Mouse (Mus musculus) thymus, postnatal 10 days (tissue): ENCODE measurements at regions not wholly inside any gene's neighbourhood (a gene's known extent, or its start where the extent isn't known, plus 50 kb on each side); places are given as distances from the start of the nearest gene placed in this dataset.
"Not testable (repeated sequence)": the region's sequence is repeated elsewhere in the genome, so short reads cannot be mapped to it uniquely, and the experiment has no call there.

Source experiments
- DNase-seq, 2 experiments: peaks; one replicate each; pipeline ENCODE4 v3.0.0; 2021; ENCODE audit warnings: low spot score in 2 of 2

- DNase-seq: not testable (repeated sequence)
Observed at GRCm38 (mm10) chr6:47679946-47680345, 84.8 kb upstream of the Ezh2 start.

GRCm38 (mm10) chr6:47672741-47673140 lies 77.6 kb upstream of the Ezh2 start:
- peak; percentile 51 to 61 for DNase-seq

DNA sequence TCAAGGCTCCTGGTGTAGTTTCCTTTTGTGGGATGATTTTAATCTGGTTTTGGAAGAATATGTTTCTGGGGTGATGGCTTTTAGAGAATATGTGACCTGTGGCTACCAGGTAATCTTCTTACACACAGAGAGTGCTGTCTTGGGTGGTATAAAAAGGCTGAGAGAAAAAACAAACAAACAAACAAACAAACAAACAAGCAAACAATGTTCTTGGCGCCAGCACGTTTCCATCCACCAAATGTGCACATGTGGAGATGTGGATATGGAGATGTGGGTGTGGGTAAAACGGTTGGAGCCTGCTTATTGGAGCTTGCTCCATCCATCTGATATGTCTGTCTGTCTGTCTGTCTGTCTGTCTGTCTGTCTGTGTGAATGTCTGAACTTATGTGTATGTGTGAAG lies 57.7 kb upstream of the Ezh2 start:
- not testable (repeated sequence) for DNase-seq

DNA sequence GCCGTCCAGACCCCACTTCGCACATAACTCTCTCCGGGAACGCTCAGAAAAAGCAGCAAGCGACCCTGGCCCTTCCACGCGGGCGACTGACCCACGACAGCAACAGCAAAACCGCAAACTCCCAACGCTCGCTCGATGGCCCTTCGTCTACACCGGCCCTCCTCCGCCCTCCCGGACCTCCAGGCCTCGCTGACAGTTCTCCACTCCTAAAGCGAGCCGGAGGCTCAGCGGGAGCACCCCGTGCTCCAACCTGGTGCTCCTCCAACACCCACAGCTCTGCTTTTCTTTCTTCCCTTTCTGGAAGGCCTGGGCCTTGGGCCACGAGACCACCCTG lies 56.2 kb upstream of the Ezh2 start:
- not testable (repeated sequence) for DNase-seq

DNA sequence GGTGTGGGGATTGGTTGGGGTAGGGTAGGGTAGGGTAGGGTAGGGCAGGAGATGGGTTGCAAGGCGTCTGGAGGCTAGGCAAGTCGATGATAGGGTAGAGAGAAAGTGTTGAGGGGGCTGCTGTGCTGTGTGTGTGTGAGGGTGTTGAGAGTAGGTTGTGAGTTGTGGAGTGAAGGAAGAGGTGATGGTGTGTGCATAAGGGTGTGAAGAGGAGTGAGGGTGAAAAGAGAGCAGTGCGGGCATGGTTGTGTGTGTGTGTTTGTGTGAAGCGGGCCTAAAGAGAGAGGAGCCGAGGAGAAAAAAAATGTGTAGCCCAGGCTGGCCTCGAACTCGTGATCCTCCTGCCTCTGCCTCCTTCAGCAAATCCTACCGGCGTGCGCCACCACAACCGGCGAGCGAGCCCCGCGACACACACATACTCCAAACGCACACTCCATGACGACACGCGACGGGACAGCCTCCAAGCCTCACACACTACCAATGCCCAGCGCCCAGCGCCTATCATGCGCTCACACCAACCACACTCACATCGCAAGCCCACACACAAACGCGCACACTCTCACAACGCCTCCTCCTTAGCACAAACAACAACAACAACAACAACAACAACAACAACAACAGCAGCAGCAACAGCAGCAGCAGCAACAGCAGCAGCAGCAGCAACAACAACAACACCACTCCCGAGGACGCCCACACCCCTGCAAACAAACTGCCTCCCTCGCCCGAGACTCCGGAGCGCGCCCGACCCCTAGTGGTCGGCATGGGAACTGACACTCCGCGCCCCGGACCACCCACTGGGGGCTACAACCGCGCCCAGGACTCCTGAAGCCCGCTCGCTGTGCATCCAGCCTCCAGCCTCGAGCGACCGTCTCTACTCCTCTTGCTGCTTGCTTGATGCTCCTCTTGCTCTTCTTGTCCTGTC lies 55.6 kb upstream of the Ezh2 start:
- peak; percentile 91 to 99 for DNase-seq

DNA sequence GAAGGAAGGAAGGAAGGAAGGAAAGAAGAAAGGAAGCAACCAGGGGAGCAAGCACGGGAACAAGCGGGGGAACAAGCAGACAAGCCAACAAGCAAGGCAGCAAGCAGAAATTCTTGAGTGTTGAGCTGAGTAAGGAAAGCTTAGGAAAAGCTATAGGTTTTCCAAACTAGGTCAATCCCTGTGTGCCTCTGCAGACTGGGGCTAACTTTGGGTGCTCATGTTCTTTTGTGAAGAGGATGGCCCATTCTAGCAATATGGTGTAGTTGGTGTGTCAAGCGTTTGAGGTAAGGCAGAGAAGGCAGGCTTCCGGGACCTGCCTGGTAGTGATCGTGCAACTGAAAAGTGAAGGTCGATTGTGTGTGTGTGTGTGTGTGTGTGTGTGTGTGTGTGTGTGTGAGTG lies 54.8 kb upstream of the Ezh2 start:
- peak in 1 of 2 experiments; percentile 14 for DNase-seq

DNA sequence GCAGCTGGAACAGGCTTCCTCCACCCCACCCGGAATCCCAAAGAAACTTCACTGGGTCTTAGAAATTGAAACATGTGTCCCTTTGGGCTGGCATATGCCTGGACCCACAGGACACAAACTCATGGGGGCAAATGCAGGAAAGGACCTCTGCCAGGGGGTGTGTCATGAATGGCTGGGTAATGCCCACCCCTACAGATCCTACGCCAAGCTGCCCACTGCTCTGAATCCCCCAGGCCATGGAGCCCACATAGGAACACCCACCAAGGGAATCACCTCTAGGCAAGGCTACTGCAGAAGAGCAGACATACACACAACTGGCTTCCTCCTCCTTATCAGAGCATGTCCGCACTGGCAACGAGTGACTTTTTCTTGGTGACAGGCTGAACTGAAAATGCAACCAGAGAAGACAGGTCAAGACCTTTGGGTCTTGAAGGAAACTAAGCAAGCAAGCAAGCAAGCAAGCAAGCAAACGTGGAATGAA lies 54.4 kb upstream of the Ezh2 start:
- peak; percentile 11 to 20 for DNase-seq

DNA sequence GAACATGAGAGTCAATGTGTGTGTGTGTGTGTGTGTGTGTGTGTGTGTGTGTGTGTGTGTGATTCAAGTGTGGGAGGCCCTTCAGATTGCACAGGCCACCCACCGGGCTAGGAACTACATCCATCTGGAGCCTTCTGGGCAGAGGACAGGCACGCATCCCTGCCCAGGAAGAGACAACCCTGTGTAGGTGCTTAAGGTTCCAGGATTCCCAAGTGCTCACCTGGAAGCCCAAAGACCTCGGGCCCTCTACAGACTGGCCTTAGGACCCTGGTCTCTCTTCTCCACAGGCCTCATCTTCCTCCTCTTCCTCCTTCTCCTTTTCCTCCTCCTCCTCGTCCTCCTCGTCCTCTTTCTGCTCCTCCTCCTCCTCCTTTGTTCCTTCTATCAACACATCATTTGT lies 53.8 kb upstream of the Ezh2 start:
- DNase-seq: peak in 1 of 2 experiments; percentile 10

- no peak for DNase-seq
Observed at GRCm38 (mm10) chr6:47648316-47648715, 53.2 kb upstream of the Ezh2 start.

- peak in 1 of 2 experiments; percentile 15 for DNase-seq
Observed at GRCm38 (mm10) chr6:47647876-47648275, 52.7 kb upstream of the Ezh2 start.

DNA sequence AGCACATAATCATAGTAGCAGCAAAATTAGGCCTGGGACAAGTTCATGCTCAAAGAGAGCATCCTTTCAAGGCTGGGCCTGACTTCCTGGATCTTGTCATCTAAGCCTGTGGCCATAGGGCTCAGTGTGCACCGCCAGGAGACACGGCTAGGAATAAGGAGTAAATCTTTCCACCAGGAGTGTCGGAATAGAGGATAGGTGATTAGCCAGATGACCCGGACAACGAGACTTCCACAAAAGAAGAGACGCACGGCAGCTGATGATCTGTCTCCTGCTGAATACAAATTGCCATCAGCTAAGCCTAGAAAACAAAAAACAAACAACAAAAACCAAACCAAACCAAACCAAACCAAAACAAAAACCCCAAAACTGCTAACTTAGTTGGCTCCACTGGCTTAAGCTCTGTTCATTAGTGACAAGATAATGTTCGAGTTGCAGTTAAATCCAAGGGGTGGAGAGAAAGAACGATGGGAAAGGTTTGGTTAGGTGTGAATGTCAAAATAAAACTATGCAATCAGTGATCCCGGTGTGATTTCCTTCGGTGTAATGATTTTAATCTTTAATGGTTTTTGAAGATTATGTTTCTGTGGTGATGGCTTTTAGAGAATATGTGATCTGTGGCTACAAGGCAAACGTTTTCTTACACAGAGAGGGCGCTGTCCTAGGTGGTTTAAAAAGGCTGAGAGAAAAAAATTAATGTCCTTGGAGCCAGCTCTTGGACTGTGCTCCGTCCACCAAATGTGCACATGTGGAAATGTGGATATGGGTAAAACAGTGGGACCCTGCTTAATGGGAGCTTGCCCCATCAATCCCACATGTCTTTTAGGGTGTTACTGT lies 51.8 kb upstream of the Ezh2 start:
- DNase-seq: peak in 1 of 2 experiments; percentile 11

DNA sequence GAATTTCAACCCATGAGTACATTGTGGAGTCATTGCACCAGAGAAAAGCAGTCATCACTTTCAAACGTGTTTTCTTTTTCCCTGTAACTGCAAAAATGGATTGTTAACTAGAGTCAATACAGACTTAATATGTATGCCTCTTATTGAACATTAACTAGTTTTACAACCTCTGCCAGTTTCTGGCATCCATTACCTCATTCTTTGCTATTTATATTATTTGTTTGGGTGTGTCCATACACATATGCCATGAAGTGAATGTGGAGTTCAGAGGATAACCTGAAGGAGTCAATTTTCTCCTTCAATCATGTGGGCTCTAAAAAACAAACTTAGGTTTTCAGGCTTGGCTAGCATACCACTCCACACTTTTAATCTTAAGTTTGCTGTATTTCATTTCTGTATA lies 50.9 kb upstream of the Ezh2 start:
- no peak for DNase-seq
